20 mouse cellular contexts compared by ENCODE assay signal in genomic region chr16:11433779-11434178, GRCm38 (mm10).
DNase-seq lines count a peak whose midpoint lies in the region; ATAC-seq and TF ChIP-seq lines count a peak whose summit lies in the region.
"Had no signal": no experiment of that assay in that cellular context is flagged by ENCODE, and none has a peak within 500 bp of the region (broad histone marks: within the 10 kb centered on the region; RNA-seq: fewer than 3 reads in every experiment).

No protein-coding gene starts in this region.

- TF ChIP-seq CTCF in lung, adult 2 months (IDR thresholded peaks at IDR 0.05; ENCODE audit: insufficient read depth, low read length): no peak
- TF ChIP-seq CTCF in cerebellum, adult 2 months (IDR thresholded peaks at IDR 0.05; ENCODE audit: borderline replicate concordance, insufficient read depth, low read depth, low read length): no peak

- ATAC-seq in hematopoietic stem cell, adult 5-6 weeks (replicated peaks in 1 of 2; ENCODE audit: insufficient read depth in 1 of 2, low FRiP score in 2 of 2, low TSS enrichment in 1 of 2, low read depth in 1 of 2, poor library complexity in 2 of 2, severe bottlenecking in 2 of 2): peak; percentile 50 to 53; a peak in 2 of 4 replicates
- ATAC-seq: CD4-positive, CD25-positive, alpha-beta regulatory T cell, adult 4 months; forebrain, embryonic 16.5 days; hindbrain, postnatal 0 days had no signal

- H3K4me3 ChIP-seq in lung, adult 2 months (replicated peaks; ENCODE audit: extremely low read depth, low read depth, low read length): no peak overlapping the region
- H3K4me3 ChIP-seq in cerebellum, adult 2 months (replicated peaks; ENCODE audit: insufficient read depth, low read depth, low read length): no peak overlapping the region
- H3K4me3 ChIP-seq: embryonic facial prominence, embryonic 13.5 days; forebrain, embryonic 12.5 days; heart, embryonic 12.5 days; hindbrain, embryonic 13.5 days had no signal

- H3K4me1 ChIP-seq in lung, adult 2 months (ENCODE audit: control insufficient read depth, insufficient read depth, low read length): peaks cover 6% of the 10 kb centered on the region; the same call in 1 of the 2 replicates
- no peaks in the 10 kb centered on the region for H3K4me1 ChIP-seq in cerebellum, adult 2 months (ENCODE audit: control insufficient read depth, insufficient read depth, low read length)
- H3K4me1 ChIP-seq: embryonic facial prominence, embryonic 13.5 days; forebrain, embryonic 12.5 days; heart, embryonic 12.5 days; hindbrain, embryonic 13.5 days had no signal

- TF ChIP-seq POLR2A in lung, adult 2 months (IDR thresholded peaks at IDR 0.05; ENCODE audit: borderline replicate concordance, extremely low read depth, low read depth, low read length): no peak
- no peak for TF ChIP-seq POLR2A in cerebellum, adult 2 months (IDR thresholded peaks at IDR 0.05; ENCODE audit: borderline replicate concordance, insufficient read depth, low read length)

- no peak overlapping the region for H3K27ac ChIP-seq in cerebellum, adult 2 months (ENCODE audit: insufficient read depth, low read length)
- H3K27ac ChIP-seq: embryonic facial prominence, embryonic 13.5 days; forebrain, embryonic 12.5 days; hindbrain, embryonic 13.5 days; hindbrain, postnatal 0 days had no signal

- peak; percentile 45 for DNase-seq in lung, postnatal 36 days
- DNase-seq in lung, adult 2 months: no peak
- DNase-seq in monocyte, adult 2 months (ENCODE audit: low read depth in 1 of 2, low spot score in 2 of 2): peak; percentile 22 to 34
- DNase-seq in B cell, adult 2 months: no peak
- no peak for DNase-seq in cerebellum, adult 2 months
- DNase-seq: adrenal gland, adult 8-10 months; adrenal gland, postnatal 36 days; cerebellum, adult 11 months; cerebellum, adult 9-10 months; cerebellum, postnatal 25 days; gastrocnemius, postnatal 14 days; heart, postnatal 36 days had no signal

- no peaks in the 10 kb centered on the region for H3K27me3 ChIP-seq in cerebellum, adult 2 months (ENCODE audit: control insufficient read depth, insufficient read depth, low read length)
- H3K27me3 ChIP-seq: embryonic facial prominence, embryonic 13.5 days; forebrain, embryonic 12.5 days; heart, embryonic 12.5 days; hindbrain, embryonic 13.5 days had no signal

Comparison
In these comparisons a context has a peak if more than half of its experiments do, and no peak if none do; other contexts are left out.
1. DNase-seq: peak in lung, postnatal 36 days (single experiment) and monocyte, adult 2 months (2 of 2); none in lung, adult 2 months (single experiment), B cell, adult 2 months (0 of 2) and cerebellum, adult 2 months (0 of 2).